Mouse (Mus musculus): ENCODE measurements around the gene Adk.

DNA sequence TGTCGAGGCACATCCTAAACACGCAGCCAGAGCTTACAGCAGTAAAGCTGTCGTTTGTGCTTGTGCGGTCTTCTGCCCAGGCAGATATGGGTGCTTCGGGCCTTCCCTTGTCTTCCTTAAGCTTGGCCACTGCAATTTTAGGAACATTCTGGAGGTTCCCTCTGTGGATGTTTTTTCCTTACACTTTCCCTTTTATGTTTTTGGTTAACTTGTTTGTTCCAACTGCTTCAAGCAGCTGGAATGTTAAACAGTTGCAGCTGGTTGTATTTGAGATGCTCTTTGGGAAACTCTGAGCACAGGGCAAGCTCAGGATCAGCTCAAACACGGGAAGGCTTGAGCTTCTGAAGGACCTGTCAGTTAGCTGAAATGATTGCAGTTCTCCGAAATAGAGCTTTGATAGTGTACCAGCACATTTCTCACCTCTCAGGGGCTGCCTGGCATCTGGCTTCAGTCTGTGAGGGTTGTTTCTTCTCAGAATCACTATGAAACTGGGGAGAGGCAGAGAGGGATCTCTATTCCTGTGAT, 34.5 kb downstream of the Adk start:
- TF ChIP-seq CTCF (IDR thresholded peaks at IDR 0.05): no peak
- TF ChIP-seq POLR2A (IDR thresholded peaks at IDR 0.05; ENCODE audit: insufficient read depth, low read depth, low read length): no peak

Data from heart, adult 2 months (tissue).